Mouse (Mus musculus): ENCODE data around the gene Cfap74. TPM values are rescaled to one million over a fixed set of nuclear protein-coding genes. Genes with fewer than 3 reads are reported as not detected.

The Cfap74 gene
- polyA plus RNA-seq, 1 experiment from 2014 or later, result 2.3 TPM

DNA sequence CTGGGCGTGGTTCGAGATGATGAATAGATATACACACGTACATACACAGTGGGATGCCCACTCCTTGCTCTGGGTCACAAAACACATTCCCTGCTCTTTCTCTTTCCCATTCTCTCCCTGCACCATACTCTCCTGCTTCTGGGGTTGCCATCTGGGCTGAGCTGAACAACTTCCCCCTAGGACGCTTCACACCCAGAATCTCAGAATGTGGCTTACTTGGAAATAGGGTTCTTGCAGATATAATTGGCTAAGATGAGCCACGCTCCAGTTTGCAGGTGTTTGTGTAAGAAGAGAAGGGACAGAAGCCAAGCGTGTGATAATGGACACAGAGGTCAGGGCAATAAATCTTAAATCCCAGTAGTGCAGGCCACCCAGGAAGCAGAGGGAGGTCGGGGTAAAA is 27.0 kb upstream of the Cfap74 start:
- WGBS, result 28% methylated on average over 7 of the region's 7 CpGs
- H3K4me3 ChIP-seq (replicated peaks), result no peak overlapping the region
- peaks cover 65% of the 10 kb centered on the region for H3K27me3 ChIP-seq
- no peaks in the 10 kb centered on the region for H3K36me3 ChIP-seq
- no peak overlapping the region for H3K4me2 ChIP-seq
- no peaks in the 10 kb centered on the region for H3K9me3 ChIP-seq (replicated peaks)
- no peak for ATAC-seq (replicated peaks; ENCODE audit: low FRiP score)
- H3K9ac ChIP-seq, result no peak overlapping the region
- peaks cover 11% of the 10 kb centered on the region; the same call in 1 of the 2 replicates for H3K4me1 ChIP-seq
- H3K27ac ChIP-seq, result no peak overlapping the region

DNA sequence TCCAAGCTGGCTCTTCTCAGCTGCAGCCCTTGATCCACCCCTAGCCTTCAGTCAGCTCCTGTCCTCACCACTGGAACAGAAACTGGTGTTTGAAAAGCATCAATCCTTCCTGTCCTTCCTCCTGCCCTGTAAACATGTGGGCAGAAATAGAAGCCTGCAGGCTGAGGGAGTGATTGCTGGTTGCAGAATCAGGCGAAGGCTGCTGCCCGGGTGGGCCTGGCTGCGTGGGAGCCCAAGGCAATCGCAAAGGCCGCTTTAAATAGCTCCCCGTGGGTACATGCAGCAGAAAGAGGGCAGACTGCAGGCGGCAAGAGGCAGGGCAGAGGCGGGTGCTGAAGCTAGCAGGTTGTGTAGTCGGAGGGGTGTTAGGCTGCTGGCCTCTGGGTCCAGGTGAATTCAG is 26.2 kb upstream of the Cfap74 start:
- 0 out of 2 replicates have a peak, but pooled peaks have one; percentile 22 for ATAC-seq (replicated peaks; ENCODE audit: low FRiP score)
- H3K4me1 ChIP-seq, result peaks cover 11% of the 10 kb centered on the region; the same call in 1 of the 2 replicates
- H3K27me3 ChIP-seq, result peaks cover 65% of the 10 kb centered on the region
- no peak overlapping the region for H3K9ac ChIP-seq
- no peaks in the 10 kb centered on the region for H3K9me3 ChIP-seq (replicated peaks)
- H3K36me3 ChIP-seq, result no peaks in the 10 kb centered on the region
- WGBS, result 18% methylated on average over 9 of the region's 9 CpGs
- no peak overlapping the region for H3K27ac ChIP-seq
- H3K4me3 ChIP-seq (replicated peaks), result no peak overlapping the region
- no peak overlapping the region for H3K4me2 ChIP-seq

DNA sequence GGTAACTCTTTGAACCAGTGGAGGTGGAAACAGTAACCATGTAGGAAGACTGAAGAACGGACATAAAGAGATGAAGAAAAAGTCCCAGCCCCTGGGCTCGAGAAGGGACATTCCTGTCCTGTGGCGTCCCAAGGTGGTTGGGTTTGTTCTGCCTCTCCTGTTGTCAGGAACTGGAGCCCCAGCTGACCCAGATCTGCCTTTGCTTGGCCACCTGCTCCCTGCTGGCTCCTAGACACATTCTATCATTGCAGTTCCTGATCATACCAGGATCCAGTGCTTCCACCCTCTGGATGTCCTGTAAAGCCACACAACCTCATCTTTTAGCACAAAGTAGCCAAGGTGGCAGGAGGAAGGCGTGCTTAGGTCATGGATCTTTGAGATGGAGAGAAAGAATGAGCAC is 25.7 kb upstream of the Cfap74 start:
- no peak for ATAC-seq (replicated peaks; ENCODE audit: low FRiP score)
- H3K9me3 ChIP-seq (replicated peaks), result no peaks in the 10 kb centered on the region
- 70% methylated on average over 4 of the region's 4 CpGs for WGBS
- H3K27ac ChIP-seq, result no peak overlapping the region
- no peak overlapping the region for H3K4me3 ChIP-seq (replicated peaks)
- H3K4me1 ChIP-seq, result peaks cover 11% of the 10 kb centered on the region; the same call in 1 of the 2 replicates
- H3K27me3 ChIP-seq, result peaks cover 64% of the 10 kb centered on the region
- no peaks in the 10 kb centered on the region for H3K36me3 ChIP-seq
- H3K9ac ChIP-seq, result no peak overlapping the region
- H3K4me2 ChIP-seq, result no peak overlapping the region

DNA sequence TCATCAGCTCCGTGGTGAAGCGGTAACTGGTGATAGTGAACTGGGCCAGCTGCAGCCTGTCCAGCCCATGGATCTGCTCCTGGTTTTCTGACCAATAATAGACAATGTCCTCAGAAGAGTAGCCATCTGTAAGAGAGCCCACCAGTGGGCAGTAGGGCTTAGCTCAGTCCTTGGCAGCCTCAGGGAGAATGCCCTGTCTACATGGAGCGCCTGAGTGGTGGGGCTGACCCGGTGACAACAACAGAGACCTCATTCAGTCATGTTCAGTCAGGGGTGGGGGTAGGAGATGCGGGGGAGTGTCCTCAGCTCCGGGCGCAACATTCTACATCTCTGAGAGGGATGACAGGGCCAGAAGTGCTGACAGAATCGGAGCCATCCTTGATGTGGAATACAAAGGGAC is 21.8 kb upstream of the Cfap74 start:
- no peak for ATAC-seq (replicated peaks; ENCODE audit: low FRiP score)
- H3K27ac ChIP-seq, result no peak overlapping the region
- peaks cover 11% of the 10 kb centered on the region; the same call in 1 of the 2 replicates for H3K4me1 ChIP-seq
- 72% methylated on average over 8 of the region's 8 CpGs for WGBS
- H3K4me2 ChIP-seq, result no peak overlapping the region
- no peak overlapping the region for H3K9ac ChIP-seq
- H3K9me3 ChIP-seq (replicated peaks), result no peaks in the 10 kb centered on the region
- H3K27me3 ChIP-seq, result peaks cover 61% of the 10 kb centered on the region
- H3K36me3 ChIP-seq, result no peaks in the 10 kb centered on the region
- H3K4me3 ChIP-seq (replicated peaks), result no peak overlapping the region

DNA sequence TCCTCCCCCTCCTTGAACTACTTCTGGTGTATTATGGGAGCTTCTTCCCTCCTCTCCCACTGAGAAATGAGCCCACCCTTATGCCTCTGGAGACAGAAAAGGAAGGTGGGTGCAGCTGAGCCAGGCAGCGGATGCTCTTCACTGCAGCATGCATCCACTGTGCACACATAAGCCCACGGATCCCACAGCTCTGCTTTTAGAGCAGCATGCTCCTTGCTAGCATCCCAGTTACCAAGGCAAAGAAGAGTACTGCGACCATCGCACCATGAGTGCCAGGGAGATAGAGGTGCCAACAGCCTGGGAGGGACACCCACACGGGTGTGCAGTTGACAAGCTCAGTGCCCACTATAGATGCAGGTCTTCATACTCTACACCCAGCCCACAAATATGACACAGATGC is 13.5 kb upstream of the Cfap74 start:
- H3K4me2 ChIP-seq, result no peak overlapping the region
- no peak overlapping the region for H3K4me3 ChIP-seq (replicated peaks)
- no peaks in the 10 kb centered on the region for H3K36me3 ChIP-seq
- no peak overlapping the region for H3K9ac ChIP-seq
- H3K4me1 ChIP-seq, result peaks cover 12% of the 10 kb centered on the region
- ATAC-seq (replicated peaks; ENCODE audit: low FRiP score), result no peak
- H3K9me3 ChIP-seq (replicated peaks), result no peaks in the 10 kb centered on the region
- WGBS, result 83% methylated on average over 5 of the region's 5 CpGs
- peaks cover 76% of the 10 kb centered on the region for H3K27me3 ChIP-seq
- H3K27ac ChIP-seq, result no peak overlapping the region

DNA sequence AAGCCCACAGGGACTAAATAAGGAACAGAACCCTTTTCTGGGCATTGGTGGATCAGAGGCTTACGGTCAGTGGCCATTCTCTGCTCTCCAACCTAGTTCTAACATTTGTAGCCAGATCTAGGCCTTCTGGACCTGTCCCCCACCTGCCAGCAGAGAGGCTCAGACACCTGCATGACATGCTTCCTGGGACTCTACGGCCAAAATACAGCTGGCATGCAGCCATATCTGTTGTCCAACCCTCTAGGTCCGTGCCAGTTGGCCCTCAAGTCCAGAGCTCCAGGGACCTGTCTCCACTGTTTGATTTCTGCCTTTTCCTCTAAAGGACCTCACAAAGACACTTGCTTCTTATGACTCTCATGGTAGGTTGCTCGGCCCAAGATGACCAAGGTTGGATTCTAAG is 12.2 kb upstream of the Cfap74 start:
- no peaks in the 10 kb centered on the region for H3K9me3 ChIP-seq (replicated peaks)

DNA sequence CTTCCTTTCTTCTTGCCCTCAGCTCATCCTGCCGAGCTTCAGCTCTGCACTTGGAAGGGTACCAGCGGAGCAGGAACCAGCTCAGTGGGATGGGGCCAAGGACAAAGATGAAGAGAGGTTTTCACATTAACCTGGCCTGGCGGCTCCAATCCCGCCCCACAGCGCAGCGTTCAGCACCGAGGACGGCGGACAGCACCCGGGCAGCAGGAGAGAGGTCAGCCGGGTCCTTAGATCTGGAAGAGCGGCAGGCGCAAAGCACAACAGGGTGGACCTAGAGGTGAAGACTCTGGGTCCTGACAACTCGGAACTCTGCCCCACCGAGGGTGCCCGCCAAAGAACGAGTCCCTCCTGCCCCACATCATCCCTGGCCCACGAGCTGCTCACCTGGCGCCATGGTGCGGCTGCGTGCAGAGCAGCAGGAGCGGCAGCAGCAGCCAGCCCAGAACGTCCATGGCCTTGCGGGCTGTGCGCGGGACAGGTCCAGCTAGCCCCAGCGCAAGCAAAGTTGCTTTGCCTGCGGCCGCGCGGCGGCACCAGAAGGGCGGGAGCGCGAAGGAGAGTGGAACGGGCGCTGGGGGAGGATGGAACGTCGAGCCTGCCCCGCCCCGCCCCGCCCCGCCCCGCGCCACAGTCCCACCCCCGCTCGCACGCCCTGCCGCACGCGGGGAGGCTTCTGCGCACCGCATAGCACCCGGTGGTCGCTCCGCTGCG is 11.3 kb upstream of the Cfap74 start, which contains the start of gene Gabrd:
Gene Gabrd (minus strand): TSS at position 602 of the 711 bp plus-strand sequence.
- H3K9me3 ChIP-seq (replicated peaks), result no peaks in the 10 kb centered on the region
- WGBS, result under 1% methylated on average over 57 of the region's 57 CpGs
- H3K4me1 ChIP-seq, result peaks cover 12% of the 10 kb centered on the region
- H3K36me3 ChIP-seq, result no peaks in the 10 kb centered on the region
- ATAC-seq (replicated peaks; ENCODE audit: low FRiP score), result peak; percentile 64; the same call in 1 of the 2 replicates
- H3K4me2 ChIP-seq, result peak within 1 kb of the TSS; percentile 83
- peaks cover 76% of the 10 kb centered on the region for H3K27me3 ChIP-seq
- no peak within 1 kb of the TSS for H3K9ac ChIP-seq
- peak within 1 kb of the TSS; percentile 41 for H3K4me3 ChIP-seq (replicated peaks)
- no peak within 1 kb of the TSS for H3K27ac ChIP-seq

More for the DNA sequence above, 12.2 kb upstream of the Cfap74 start:
- Histone ChIP-seq H3K4me2 (no peak overlapping the region), H3K4me1 (peaks cover 12% of the 10 kb centered on the region), H3K27me3 (peaks cover 79% of the 10 kb centered on the region), H3K36me3 (no peaks in the 10 kb centered on the region), H3K9ac (no peak overlapping the region), H3K4me3 (replicated peaks) (no peak overlapping the region), H3K27ac (no peak overlapping the region)
- no peak for ATAC-seq (replicated peaks; ENCODE audit: low FRiP score)
- 86% methylated on average over 4 of the region's 4 CpGs for WGBS

DNA sequence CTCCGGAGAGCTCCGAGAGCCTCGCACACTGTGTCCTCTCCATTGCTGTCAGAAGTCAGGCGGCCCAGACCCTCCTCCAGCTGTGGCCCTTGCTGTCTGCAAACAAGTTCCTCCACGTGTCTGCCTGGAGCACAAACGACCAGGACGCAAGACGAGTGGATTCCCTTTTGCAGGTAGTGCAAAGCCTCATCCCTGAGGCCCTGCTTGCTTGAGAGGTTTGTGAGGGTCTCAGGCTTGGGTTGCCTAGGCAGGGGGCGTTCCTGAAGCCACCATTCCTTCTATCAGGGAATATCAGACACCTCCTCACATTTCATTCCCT is 10.8 kb upstream of the Cfap74 start:
- Histone ChIP-seq H3K27me3 (peaks cover 72% of the 10 kb centered on the region), H3K4me1 (peaks cover 12% of the 10 kb centered on the region), H3K36me3 (no peaks in the 10 kb centered on the region), H3K27ac (no peak overlapping the region), H3K9ac (no peak overlapping the region), H3K9me3 (replicated peaks) (no peaks in the 10 kb centered on the region), H3K4me2 (peak overlapping the region; percentile 83), H3K4me3 (replicated peaks) (peak overlapping the region; percentile 41)
- no peak for ATAC-seq (replicated peaks; ENCODE audit: low FRiP score)
- 2% methylated on average over 9 of the region's 9 CpGs for WGBS

DNA sequence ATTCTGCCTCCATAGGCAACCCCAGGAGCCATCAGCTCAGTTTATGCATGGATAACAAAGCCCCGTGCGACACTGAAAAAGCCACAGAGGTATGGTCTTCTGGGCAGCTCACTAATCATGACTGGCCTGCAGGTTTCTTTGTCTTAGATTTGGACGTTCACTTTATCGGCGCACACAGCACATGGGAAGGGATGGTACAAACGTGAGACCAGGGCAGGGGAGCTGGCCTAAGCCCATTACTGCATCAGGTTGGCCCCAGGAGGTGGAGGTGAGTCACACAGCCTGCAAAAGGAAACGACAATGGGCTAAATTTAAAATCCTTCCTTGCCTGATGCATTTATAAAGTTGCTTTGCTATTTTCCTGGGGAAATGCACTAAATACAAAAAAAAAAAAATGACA is 7.9 kb upstream of the Cfap74 start:
- Histone ChIP-seq H3K4me1 (peaks cover 12% of the 10 kb centered on the region), H3K9me3 (replicated peaks) (peaks cover 4% of the 10 kb centered on the region; the same call in 1 of the 2 replicates), H3K36me3 (no peaks in the 10 kb centered on the region), H3K27ac (no peak overlapping the region), H3K9ac (no peak overlapping the region), H3K27me3 (peaks cover 52% of the 10 kb centered on the region), H3K4me3 (replicated peaks) (no peak overlapping the region), H3K4me2 (no peak overlapping the region)
- no peak for ATAC-seq (replicated peaks; ENCODE audit: low FRiP score)
- 70% methylated on average over 7 of the region's 7 CpGs for WGBS

DNA sequence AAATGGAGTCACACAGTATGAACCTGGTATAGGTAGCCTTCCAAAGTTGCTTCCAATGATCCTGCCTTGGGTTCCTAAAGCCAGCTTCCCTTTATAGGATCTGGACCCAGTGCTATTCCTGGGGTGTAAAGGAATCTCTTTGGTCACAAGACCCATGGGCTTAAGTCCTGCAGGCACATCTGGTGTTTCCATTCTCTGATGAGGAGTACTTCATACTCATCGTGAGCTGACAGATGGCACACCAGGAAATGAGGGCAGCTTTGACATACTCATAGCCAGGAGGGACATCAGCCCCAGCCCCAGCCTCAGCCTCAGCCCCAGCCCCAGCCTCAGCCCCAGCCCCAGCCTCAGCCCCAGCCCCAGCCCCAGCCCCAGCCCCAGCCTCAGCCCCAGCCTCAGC is 6.5 kb upstream of the Cfap74 start:
- Histone ChIP-seq H3K9me3 (replicated peaks) (peaks cover 4% of the 10 kb centered on the region; the same call in 1 of the 2 replicates), H3K4me3 (replicated peaks) (no peak overlapping the region), H3K4me1 (peaks cover 10% of the 10 kb centered on the region), H3K27ac (no peak overlapping the region), H3K4me2 (no peak overlapping the region), H3K27me3 (peaks cover 41% of the 10 kb centered on the region), H3K9ac (no peak overlapping the region), H3K36me3 (no peaks in the 10 kb centered on the region)
- 62% methylated on average over 1 of the region's 1 CpGs for WGBS
- no peak for ATAC-seq (replicated peaks; ENCODE audit: low FRiP score)

DNA sequence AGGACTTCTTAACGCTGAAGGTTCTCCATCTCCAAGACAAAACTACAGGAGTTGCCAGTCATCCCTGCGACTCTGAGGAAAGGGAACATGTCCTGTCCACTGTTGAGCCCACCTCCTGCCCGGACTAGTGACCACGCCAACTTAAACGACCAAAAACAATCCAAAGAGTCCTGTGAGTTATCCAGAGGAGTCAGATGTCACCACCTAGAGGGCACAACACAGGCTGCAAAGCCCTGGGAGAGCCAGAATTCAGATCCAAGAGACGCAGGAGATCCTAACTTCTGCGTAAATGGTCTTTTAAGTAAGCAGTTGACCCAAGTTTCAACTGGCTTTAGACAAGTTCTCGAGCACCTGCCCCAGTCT is 314 bp upstream of the Cfap74 start:
- 3% methylated on average over 8 of the region's 8 CpGs for WGBS
- Histone ChIP-seq H3K27ac (no peak overlapping the region), H3K27me3 (0 out of 2 replicates have a peak, but pooled peaks cover 6% of the 10 kb centered on the region), H3K4me1 (peaks cover 13% of the 10 kb centered on the region; the same call in 1 of the 2 replicates), H3K9ac (no peak overlapping the region), H3K4me2 (peak overlapping the region; percentile 75), H3K4me3 (replicated peaks) (peak overlapping the region; percentile 44), H3K9me3 (replicated peaks) (peaks cover 4% of the 10 kb centered on the region; the same call in 1 of the 2 replicates), H3K36me3 (no peaks in the 10 kb centered on the region)
- ATAC-seq (replicated peaks; ENCODE audit: low FRiP score), result peak; percentile 46

DNA sequence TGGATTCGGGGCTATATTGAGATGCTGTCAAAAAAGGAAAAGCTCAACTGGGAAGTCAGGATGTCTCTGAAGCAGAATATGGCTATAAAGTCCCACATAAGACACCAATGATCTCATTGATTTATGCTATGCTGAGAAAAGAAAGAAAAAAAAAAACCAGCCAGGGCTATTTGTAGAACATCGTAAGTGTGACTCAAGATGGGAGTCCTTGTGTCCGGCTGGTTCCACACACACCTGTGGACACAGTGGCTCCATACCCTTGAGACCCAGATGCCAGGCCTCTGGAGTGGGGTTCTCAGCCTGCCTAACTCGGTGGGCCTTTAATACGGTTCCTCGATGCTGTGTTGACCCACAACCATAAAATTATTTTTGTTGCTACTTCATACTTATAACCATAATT is 3.1 kb downstream of the Cfap74 start:
- H3K4me1 ChIP-seq, result peaks cover 13% of the 10 kb centered on the region; the same call in 1 of the 2 replicates
- no peak overlapping the region for H3K9ac ChIP-seq
- ATAC-seq (replicated peaks; ENCODE audit: low FRiP score), result no peak
- H3K4me3 ChIP-seq (replicated peaks), result no peak overlapping the region
- H3K4me2 ChIP-seq, result no peak overlapping the region
- 0 out of 2 replicates have a peak, but pooled peaks cover 2% of the 10 kb centered on the region for H3K27me3 ChIP-seq
- H3K27ac ChIP-seq, result no peak overlapping the region
- 89% methylated on average over 6 of the region's 6 CpGs for WGBS
- no peaks in the 10 kb centered on the region for H3K36me3 ChIP-seq
- H3K9me3 ChIP-seq (replicated peaks), result no peaks in the 10 kb centered on the region
